In genomic region chr10:21268786-21269410, GRCm38 (mm10) we compare ENCODE assay signal across 14 mouse cellular contexts. TPM values are rescaled to one million over a fixed set of nuclear protein-coding genes. Genes with fewer than 3 reads are reported as not detected.
DNase-seq lines count a peak whose midpoint lies in the region; ATAC-seq and TF ChIP-seq lines count a peak whose summit lies in the region.
"Had no signal": no experiment of that assay in that cellular context is flagged by ENCODE, and none has a peak within 500 bp of the region (broad histone marks: within the 10 kb centered on the region; RNA-seq: fewer than 3 reads in every experiment).

No protein-coding gene starts in this region.

- DNase-seq in kidney, postnatal 25 days, result no peak
- peak; percentile 91 for DNase-seq in c-Kit-positive CD71-positive TER-119-positive erythroid progenitor cells, embryonic 14.5 days (ENCODE audit: low spot score)
- peak; percentile 91 to 93 (median 92) for DNase-seq in liver, embryonic 14.5 days (ENCODE audit: low read depth in 3 of 3, low spot score in 3 of 3)
- DNase-seq in spleen, postnatal 36 days (ENCODE audit: low spot score in 2 of 2), result peak; percentile 51 to 75
- DNase-seq in thymus, postnatal 25 days, result no peak
- no peak for DNase-seq in ovary, adult 18-20 months (ENCODE audit: low spot score)
- DNase-seq in left cerebral cortex, adult 11 months (ENCODE audit: low spot score), result no peak
- DNase-seq: kidney, postnatal 4 days had no signal

- H3K4me2 ChIP-seq in kidney, embryonic 15.5 days, result no peak overlapping the region
- peak overlapping the region; percentile 64 for H3K4me2 ChIP-seq in liver, embryonic 14.5 days (ENCODE audit: low read depth)
- H3K4me2 ChIP-seq: forebrain, embryonic 12.5 days; hindbrain, embryonic 13.5 days; limb, embryonic 12.5 days; neural tube, embryonic 13.5 days had no signal

- 0 out of 2 replicates have a peak, but pooled peaks have one; percentile 58 for ATAC-seq in kidney, embryonic 15.5 days (replicated peaks; ENCODE audit: low FRiP score)
- ATAC-seq in liver, embryonic 14.5 days (ENCODE audit: insufficient read depth), result peak; percentile 97

- H3K4me3 ChIP-seq in kidney, embryonic 15.5 days (replicated peaks), result no peak overlapping the region
- H3K4me3 ChIP-seq in liver, embryonic 14.5 days (ENCODE audit: insufficient read depth in 1 of 2, low read depth in 2 of 2, low read length in 2 of 2), result no peak overlapping the region
- H3K4me3 ChIP-seq: forebrain, embryonic 12.5 days; hindbrain, embryonic 13.5 days; limb, embryonic 12.5 days; neural tube, embryonic 13.5 days had no signal

- TF ChIP-seq CTCF in liver, embryonic 14.5 days (IDR thresholded peaks at IDR 0.05; ENCODE audit: low read depth), result no peak

- no peaks in the 10 kb centered on the region for H3K9me3 ChIP-seq in kidney, embryonic 15.5 days (replicated peaks)
- H3K9me3 ChIP-seq in liver, embryonic 14.5 days (ENCODE audit: control insufficient read depth, low read length), result no peaks in the 10 kb centered on the region
- H3K9me3 ChIP-seq: forebrain, embryonic 12.5 days; hindbrain, embryonic 13.5 days; limb, embryonic 12.5 days; neural tube, embryonic 13.5 days had no signal

- TF ChIP-seq EP300 in liver, embryonic 14.5 days (IDR thresholded peaks at IDR 0.05; ENCODE audit: low read depth), result peak; percentile 94

- no peak overlapping the region for H3K27ac ChIP-seq in kidney, embryonic 15.5 days
- H3K27ac ChIP-seq in liver, embryonic 14.5 days, result peak overlapping the region; percentile 88
- H3K27ac ChIP-seq: forebrain, embryonic 12.5 days; hindbrain, embryonic 13.5 days; limb, embryonic 12.5 days; neural tube, embryonic 13.5 days had no signal

- no peaks in the 10 kb centered on the region for H3K27me3 ChIP-seq in kidney, embryonic 15.5 days
- no peaks in the 10 kb centered on the region for H3K27me3 ChIP-seq in liver, embryonic 14.5 days (ENCODE audit: control insufficient read depth, insufficient read depth, low read length)
- H3K27me3 ChIP-seq: CH12.LX; forebrain, embryonic 12.5 days; hindbrain, embryonic 13.5 days; limb, embryonic 12.5 days; neural tube, embryonic 13.5 days had no signal

- 76% methylated on average over 6 of the region's 6 CpGs for WGBS in kidney, embryonic 15.5 days
- WGBS in liver, embryonic 14.5 days (ENCODE audit: insufficient replicate concordance), result 22% methylated on average over 6 of the region's 6 CpGs

- H3K36me3 ChIP-seq in kidney, embryonic 15.5 days, result no peaks in the 10 kb centered on the region
- no peaks in the 10 kb centered on the region for H3K36me3 ChIP-seq in liver, embryonic 14.5 days (replicated peaks; ENCODE audit: control insufficient read depth, insufficient read depth, low read depth)
- H3K36me3 ChIP-seq: forebrain, embryonic 12.5 days; hindbrain, embryonic 13.5 days; limb, embryonic 12.5 days; neural tube, embryonic 13.5 days had no signal

- H3K4me1 ChIP-seq in kidney, embryonic 15.5 days, result no peaks in the 10 kb centered on the region
- H3K4me1 ChIP-seq in liver, embryonic 14.5 days (replicated peaks; ENCODE audit: control insufficient read depth in 2 of 2, insufficient read depth in 2 of 2, low read length in 1 of 2), result peaks cover 60 to 68% of the 10 kb centered on the region in 2 experiments
- H3K4me1 ChIP-seq: forebrain, embryonic 12.5 days; hindbrain, embryonic 13.5 days; limb, embryonic 12.5 days; neural tube, embryonic 13.5 days had no signal

- no peak overlapping the region for H3K9ac ChIP-seq in kidney, embryonic 15.5 days
- H3K9ac ChIP-seq in liver, embryonic 14.5 days (replicated peaks), result peak overlapping the region; percentile 50
- H3K9ac ChIP-seq: forebrain, embryonic 12.5 days; hindbrain, embryonic 13.5 days; limb, embryonic 12.5 days; neural tube, embryonic 13.5 days had no signal

RNA-seq across cellular contexts. Expression of gene Hbs1l, which starts 26.9 kb away (rescaled TPM):
- polyA plus RNA-seq in kidney, embryonic 15.5 days (2015; fragmentation: Nextera tagmentation; extraction: Ambion mirVana), result 94.7 TPM in 2 replicates
- 13.5 and 18.0 TPM in 2 replicates for polyA plus RNA-seq in liver, embryonic 14.5 days (2012; rRNA removed)
- polyA plus RNA-seq in liver, embryonic 14.5 days (2014; fragmentation: Nextera tagmentation; extraction: Ambion mirVana), result 56.1 and 61.8 TPM in 2 replicates

Comparison
In these comparisons a context has a peak if more than half of its experiments do, and no peak if none do; other contexts are left out.
1. DNase-seq: peak in c-Kit-positive CD71-positive TER-119-positive erythroid progenitor cells, embryonic 14.5 days (single experiment), liver, embryonic 14.5 days (3 of 3) and spleen, postnatal 36 days (2 of 2); none in kidney, postnatal 25 days (0 of 2), thymus, postnatal 25 days (single experiment), ovary, adult 18-20 months (single experiment) and left cerebral cortex, adult 11 months (single experiment).